Mouse (Mus musculus): Measurements from ENCODE around the gene Tmem106a. TPM values are rescaled to one million over a fixed set of nuclear protein-coding genes. Genes with fewer than 3 reads are reported as not detected.

Tmem106a gene
- polyA plus RNA-seq (2015; fragmentation: Illumina TruSeq; extraction: RNeasy Lipid Tissue Mini Kit (QIAGEN cat#74804); ENCODE audit: insufficient read depth, low replicate concordance): 25.9 TPM

GRCm38 (mm10) chr11:101582054-101583035, at the start of gene Tmem106a:
TSS of gene Tmem106a (plus strand) at chr11:101582242.

GRCm38 (mm10) chr11:101551751-101552475, 30.1 kb upstream of the Tmem106a start, which contains the start of the genes Brca1 and Nbr1:
TSS of gene Brca1 (minus strand) at chr11:101551955.
TSS of gene Nbr1 (plus strand) at chr11:101552149.

GRCm38 (mm10) chr11:101599156-101599555, 17.1 kb downstream of the Tmem106a start, which contains the start of gene Gm11634:
TSS of gene Gm11634 (minus strand) at chr11:101599256.

GRCm38 (mm10) chr11:101626995-101627856, 45.2 kb downstream of the Tmem106a start, which contains the start of gene Rdm1:
TSS of gene Rdm1 (plus strand) at chr11:101627195.

Other genes starting within 250 kb of the Tmem106a start
- not detected for gene G6pc, start 214.7 kb upstream of the Tmem106a start, polyA plus RNA-seq (2015; fragmentation: Illumina TruSeq; extraction: RNeasy Lipid Tissue Mini Kit (QIAGEN cat#74804); ENCODE audit: insufficient read depth, low replicate concordance)
- gene Aarsd1, start 164.6 kb upstream of the Tmem106a start, polyA plus RNA-seq (2015; fragmentation: Illumina TruSeq; extraction: RNeasy Lipid Tissue Mini Kit (QIAGEN cat#74804); ENCODE audit: insufficient read depth, low replicate concordance): 21.1 TPM
- gene Gm27029, start 157.4 kb upstream of the Tmem106a start, polyA plus RNA-seq (2015; fragmentation: Illumina TruSeq; extraction: RNeasy Lipid Tissue Mini Kit (QIAGEN cat#74804); ENCODE audit: insufficient read depth, low replicate concordance): 0.90 TPM
- gene Rundc1, start 157.2 kb upstream of the Tmem106a start, polyA plus RNA-seq (2015; fragmentation: Illumina TruSeq; extraction: RNeasy Lipid Tissue Mini Kit (QIAGEN cat#74804); ENCODE audit: insufficient read depth, low replicate concordance): 12.0 TPM
- 1.5 TPM for gene Ptges3l, start 156.9 kb upstream of the Tmem106a start, polyA plus RNA-seq (2015; fragmentation: Illumina TruSeq; extraction: RNeasy Lipid Tissue Mini Kit (QIAGEN cat#74804); ENCODE audit: insufficient read depth, low replicate concordance)
- 251 TPM for gene Rpl27, start 139.9 kb upstream of the Tmem106a start, polyA plus RNA-seq (2015; fragmentation: Illumina TruSeq; extraction: RNeasy Lipid Tissue Mini Kit (QIAGEN cat#74804); ENCODE audit: insufficient read depth, low replicate concordance)
- gene Ifi35, start 133.8 kb upstream of the Tmem106a start, polyA plus RNA-seq (2015; fragmentation: Illumina TruSeq; extraction: RNeasy Lipid Tissue Mini Kit (QIAGEN cat#74804); ENCODE audit: insufficient read depth, low replicate concordance): 55.0 TPM
- gene Rnd2, start 117.2 kb upstream of the Tmem106a start, polyA plus RNA-seq (2015; fragmentation: Illumina TruSeq; extraction: RNeasy Lipid Tissue Mini Kit (QIAGEN cat#74804); ENCODE audit: insufficient read depth, low replicate concordance): 1.6 TPM
- 22.6 TPM for gene Vat1, start 116.0 kb upstream of the Tmem106a start, polyA plus RNA-seq (2015; fragmentation: Illumina TruSeq; extraction: RNeasy Lipid Tissue Mini Kit (QIAGEN cat#74804); ENCODE audit: insufficient read depth, low replicate concordance)
- 6.8 TPM for gene Brca1, start 30.3 kb upstream of the Tmem106a start, polyA plus RNA-seq (2015; fragmentation: Illumina TruSeq; extraction: RNeasy Lipid Tissue Mini Kit (QIAGEN cat#74804); ENCODE audit: insufficient read depth, low replicate concordance)
- gene Nbr1, start 30.1 kb upstream of the Tmem106a start, polyA plus RNA-seq (2015; fragmentation: Illumina TruSeq; extraction: RNeasy Lipid Tissue Mini Kit (QIAGEN cat#74804); ENCODE audit: insufficient read depth, low replicate concordance): 102 TPM
- not detected for gene Gm11634, start 17.0 kb downstream of the Tmem106a start, polyA plus RNA-seq (2015; fragmentation: Illumina TruSeq; extraction: RNeasy Lipid Tissue Mini Kit (QIAGEN cat#74804); ENCODE audit: insufficient read depth, low replicate concordance)
- 26.8 TPM for gene Rdm1, start 45.0 kb downstream of the Tmem106a start, polyA plus RNA-seq (2015; fragmentation: Illumina TruSeq; extraction: RNeasy Lipid Tissue Mini Kit (QIAGEN cat#74804); ENCODE audit: insufficient read depth, low replicate concordance)
- 4.4 TPM for gene Arl4d, start 83.3 kb downstream of the Tmem106a start, polyA plus RNA-seq (2015; fragmentation: Illumina TruSeq; extraction: RNeasy Lipid Tissue Mini Kit (QIAGEN cat#74804); ENCODE audit: insufficient read depth, low replicate concordance)
- 35.4 TPM for gene Dhx8, start 150.7 kb downstream of the Tmem106a start, polyA plus RNA-seq (2015; fragmentation: Illumina TruSeq; extraction: RNeasy Lipid Tissue Mini Kit (QIAGEN cat#74804); ENCODE audit: insufficient read depth, low replicate concordance)
- not detected for gene Etv4, start 203.1 kb downstream of the Tmem106a start, polyA plus RNA-seq (2015; fragmentation: Illumina TruSeq; extraction: RNeasy Lipid Tissue Mini Kit (QIAGEN cat#74804); ENCODE audit: insufficient read depth, low replicate concordance)

Measured in spleen, adult 10 weeks (tissue).